Mouse (Mus musculus) ovary, adult 18-20 months (tissue): ENCODE data around the gene Hecw2.
A peak's percentile ranks its signal among the peaks of the same experiment; 100 is the strongest.

ENCODE experiments used
- DNase-seq: peaks from one replicate; pipeline ENCODE4 v3.0.0; 2022; ENCODE audit warnings: low spot score, mixed read lengths

Hecw2 gene

GRCm38 (mm10) chr1:53889806-53890205 lies 305.2 kb downstream of the Hecw2 start:
- DNase-seq, result no peak

- no peak for DNase-seq
Measured at GRCm38 (mm10) chr1:53882480-53882879, 312.5 kb downstream of the Hecw2 start.

- DNase-seq, result no peak
Measured at GRCm38 (mm10) chr1:53875919-53876318, 319.0 kb downstream of the Hecw2 start.

GRCm38 (mm10) chr1:53867316-53867715 lies 327.7 kb downstream of the Hecw2 start:
- DNase-seq, result no peak

GRCm38 (mm10) chr1:53866374-53866902 lies 328.5 kb downstream of the Hecw2 start:
- DNase-seq, result no peak

GRCm38 (mm10) chr1:53864046-53864445 lies 330.9 kb downstream of the Hecw2 start:
- DNase-seq, result no peak

- no peak for DNase-seq
Measured at GRCm38 (mm10) chr1:53860611-53861010, 334.4 kb downstream of the Hecw2 start.

GRCm38 (mm10) chr1:53859175-53859574 lies 335.8 kb downstream of the Hecw2 start:
- no peak for DNase-seq

GRCm38 (mm10) chr1:53856501-53857103 lies 338.4 kb downstream of the Hecw2 start:
- DNase-seq, result peak; percentile 6

- no peak for DNase-seq
Measured at GRCm38 (mm10) chr1:53855732-53856131, 339.2 kb downstream of the Hecw2 start.

- DNase-seq, result no peak
Measured at GRCm38 (mm10) chr1:53852086-53852610, 342.8 kb downstream of the Hecw2 start.

GRCm38 (mm10) chr1:53851334-53851733 lies 343.6 kb downstream of the Hecw2 start:
- DNase-seq, result no peak

- DNase-seq, result no peak
Measured at GRCm38 (mm10) chr1:53850891-53851290, 344.1 kb downstream of the Hecw2 start.

- no peak for DNase-seq
Measured at GRCm38 (mm10) chr1:53846665-53847237, 348.2 kb downstream of the Hecw2 start.

GRCm38 (mm10) chr1:53845854-53846253 lies 349.1 kb downstream of the Hecw2 start:
- no peak for DNase-seq

GRCm38 (mm10) chr1:53844914-53845612 lies 349.9 kb downstream of the Hecw2 start:
- no peak for DNase-seq

GRCm38 (mm10) chr1:53844122-53844913 lies 350.6 kb downstream of the Hecw2 start:
- no peak for DNase-seq

GRCm38 (mm10) chr1:53843051-53843450 lies 351.9 kb downstream of the Hecw2 start:
- DNase-seq, result no peak

GRCm38 (mm10) chr1:53841080-53841479 lies 353.9 kb downstream of the Hecw2 start:
- no peak for DNase-seq

- no peak for DNase-seq
Measured at GRCm38 (mm10) chr1:53839392-53839791, 355.6 kb downstream of the Hecw2 start.

- DNase-seq, result no peak
Measured at GRCm38 (mm10) chr1:53838182-53838859, 356.6 kb downstream of the Hecw2 start.

- no peak for DNase-seq
Measured at GRCm38 (mm10) chr1:53830286-53830685, 364.7 kb downstream of the Hecw2 start.
